Mouse (Mus musculus) adrenal gland, adult 2 months (tissue): ENCODE data around the gene Mia. TPM values are rescaled to one million over a fixed set of nuclear protein-coding genes. Genes with fewer than 3 reads are reported as not detected.

ENCODE experiments used
- DNase-seq: peaks from one replicate; pipeline ENCODE4 v3.0.0; 2021
- microRNA-seq, 2 experiments: library from miRNA; unstranded; fragments of <30 nt; microRNA quantifications; one replicate each; pipeline ENCODE4 v1.2.0; 2021
- polyA plus RNA-seq: library from polyadenylated mRNA; depleted of rRNA; stranded (reverse); fragments of >200 nt; gene quantifications from 2 replicates; pipeline ENCODE4 v1.2.3, GENCODE M21; 2012; rRNA removed
- total RNA-seq, 2 experiments: library from RNA; stranded (reverse); gene quantifications; 2 replicates each; pipeline ENCODE4 v1.2.3; 2021

The Mia gene
- total and polyA plus RNA-seq, 3 experiments = not detected

DNA sequence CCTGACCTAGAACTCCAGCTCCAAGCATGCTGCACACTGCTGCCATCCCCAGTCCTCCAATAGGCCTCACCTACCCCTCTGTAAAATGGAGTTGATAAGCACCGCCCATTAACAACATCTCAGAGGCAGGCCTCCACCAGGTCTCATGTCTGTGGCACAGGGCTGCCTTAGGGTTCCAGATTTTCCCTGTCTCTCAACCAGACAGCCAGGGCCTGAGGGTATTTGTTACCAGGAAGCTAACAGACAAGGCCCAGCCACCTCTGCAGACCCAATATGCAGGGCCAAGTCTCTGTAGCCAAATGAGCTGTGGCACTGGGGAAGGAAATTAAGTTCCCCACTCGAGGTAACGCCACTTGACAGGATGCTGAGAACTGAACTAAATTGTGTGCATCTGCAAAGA is 20.0 kb downstream of the Mia start:
- DNase-seq = no peak

DNA sequence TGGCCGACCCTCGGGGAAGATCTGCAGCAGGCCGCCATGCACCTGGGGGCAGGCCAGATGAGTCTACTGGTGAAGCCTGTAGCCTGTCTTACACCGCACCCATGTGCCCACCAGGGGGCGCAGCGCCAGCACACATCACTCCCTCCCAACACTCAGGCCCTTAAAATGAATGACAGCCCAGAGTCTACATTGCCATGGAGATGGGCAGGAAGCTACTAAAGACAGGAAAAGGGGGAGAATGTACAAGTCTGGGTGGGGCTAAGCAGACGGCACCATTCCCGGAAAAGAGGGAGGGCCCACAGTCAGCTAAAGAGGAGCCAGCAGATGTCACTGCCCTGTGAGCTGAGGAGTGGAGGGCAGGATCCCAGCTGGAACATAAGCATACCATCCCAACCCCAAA is 21.1 kb downstream of the Mia start:
- DNase-seq = peak; percentile 87

DNA sequence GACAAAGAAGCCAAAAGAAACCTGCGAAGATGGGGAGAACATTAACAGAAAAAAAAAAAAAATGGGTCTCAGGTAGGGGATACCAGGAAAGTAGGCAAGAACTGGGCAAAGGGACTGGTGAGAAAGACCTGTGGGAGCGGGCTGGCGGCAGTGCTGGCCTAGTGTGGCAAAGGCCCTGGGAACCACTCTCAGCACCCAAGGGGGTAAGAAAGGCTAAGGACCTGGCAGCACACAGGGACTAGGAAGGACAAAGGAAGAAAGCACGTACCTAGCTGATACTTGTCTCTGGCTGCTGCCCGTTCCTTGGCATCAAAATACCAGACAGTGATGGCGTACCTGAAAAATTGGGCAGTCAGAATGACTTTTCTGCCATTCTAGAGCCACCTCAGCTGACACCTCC is 21.7 kb downstream of the Mia start:
- no peak for DNase-seq

DNA sequence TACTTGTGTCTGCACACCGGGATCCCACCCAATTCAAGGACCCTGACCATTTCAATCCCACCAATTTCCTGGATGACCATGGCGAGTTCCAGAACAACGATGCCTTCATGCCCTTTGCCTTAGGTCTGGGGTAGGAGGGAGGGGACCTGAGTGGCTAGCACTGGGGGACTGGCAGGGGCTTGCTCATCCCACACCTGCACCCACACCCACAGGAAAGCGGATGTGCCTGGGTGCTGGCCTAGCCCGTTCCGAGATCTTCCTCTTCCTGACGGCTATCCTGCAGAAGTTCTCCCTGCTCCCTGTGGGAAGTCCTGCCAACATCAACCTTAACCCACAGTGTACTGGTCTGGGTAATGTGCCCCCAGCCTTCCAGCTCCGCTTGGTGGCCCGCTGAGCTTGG is 22.8 kb downstream of the Mia start:
- no peak for DNase-seq

DNA sequence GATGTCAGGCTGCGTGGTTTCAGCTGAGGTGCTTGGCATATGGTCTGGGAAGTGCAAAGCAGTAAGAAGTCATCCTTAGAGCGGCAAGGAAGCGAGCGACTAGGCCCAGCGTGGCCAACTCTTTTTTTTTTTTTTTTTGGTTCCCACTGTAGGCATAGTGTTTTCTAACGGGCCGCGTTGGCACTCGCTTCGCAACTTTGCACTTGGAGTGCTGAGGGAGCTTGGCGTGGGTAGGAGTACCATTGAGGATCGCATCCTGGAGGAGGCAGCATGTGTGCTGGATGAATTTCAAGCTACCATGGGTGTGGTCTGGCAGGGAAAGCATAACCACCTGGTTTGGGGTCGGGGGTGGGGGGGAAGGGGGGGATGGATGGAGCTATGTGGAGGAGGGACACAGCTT is 25.0 kb downstream of the Mia start:
- DNase-seq = no peak

DNA sequence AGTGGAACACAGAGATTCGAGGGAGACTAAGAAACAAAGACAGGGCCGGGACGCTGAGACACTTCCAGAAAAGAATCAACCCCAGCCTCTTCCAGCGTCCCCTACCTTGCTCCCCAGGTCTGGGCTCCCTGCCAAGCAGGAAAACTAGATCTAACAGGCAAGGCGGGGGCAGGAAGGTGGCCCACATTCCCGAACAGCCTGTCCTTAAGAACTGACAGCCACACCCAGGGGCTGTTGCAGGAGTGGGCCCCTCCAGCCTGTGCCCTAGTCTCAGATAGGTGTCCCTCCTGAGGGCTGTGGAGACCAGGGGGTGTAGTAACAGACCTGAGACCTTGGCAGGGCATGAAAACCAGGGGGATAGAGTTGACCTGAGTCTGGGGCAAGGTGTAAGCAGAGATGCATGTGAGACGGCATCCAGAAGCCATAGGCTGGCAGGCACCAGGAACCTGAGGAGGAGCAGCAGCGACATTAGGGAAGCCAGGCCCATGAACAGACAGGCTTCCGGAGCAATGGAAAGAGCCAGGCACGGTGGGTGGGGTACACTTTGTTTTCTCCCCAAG is 27.7 kb downstream of the Mia start, which contains the start of gene Cyp2t4:
Gene Cyp2t4 (plus strand): TSS at position 510 of the 560 bp plus-strand sequence.
- DNase-seq = no peak

DNA sequence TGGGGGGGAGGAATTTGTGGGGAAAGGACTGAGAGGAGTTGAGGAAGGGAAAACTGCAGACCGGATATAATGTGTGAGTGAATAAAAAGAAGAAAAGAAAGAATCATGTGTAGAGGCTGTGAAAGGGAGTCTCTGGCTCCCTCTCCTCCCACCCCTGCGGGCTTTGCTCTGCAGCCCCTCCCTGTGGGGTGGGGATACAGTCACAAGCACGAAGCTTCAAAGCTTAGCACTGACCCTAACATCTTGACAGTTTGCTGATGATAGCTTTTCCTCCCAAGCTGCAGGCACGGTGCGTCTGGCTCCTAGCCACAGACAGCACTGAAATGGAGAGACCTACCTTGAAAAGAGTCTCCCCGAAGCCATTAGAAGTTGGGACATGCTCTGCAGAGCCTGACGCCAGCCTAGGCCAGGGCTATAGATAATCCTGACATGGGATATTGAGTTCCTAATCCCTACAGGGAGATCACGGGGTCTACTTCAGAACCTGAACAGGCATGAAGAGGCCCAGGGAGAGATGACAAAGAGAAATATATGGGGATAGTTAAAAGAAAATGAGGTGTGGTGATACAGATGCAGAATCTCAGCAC is 44.5 kb downstream of the Mia start:
- no peak for DNase-seq

DNA sequence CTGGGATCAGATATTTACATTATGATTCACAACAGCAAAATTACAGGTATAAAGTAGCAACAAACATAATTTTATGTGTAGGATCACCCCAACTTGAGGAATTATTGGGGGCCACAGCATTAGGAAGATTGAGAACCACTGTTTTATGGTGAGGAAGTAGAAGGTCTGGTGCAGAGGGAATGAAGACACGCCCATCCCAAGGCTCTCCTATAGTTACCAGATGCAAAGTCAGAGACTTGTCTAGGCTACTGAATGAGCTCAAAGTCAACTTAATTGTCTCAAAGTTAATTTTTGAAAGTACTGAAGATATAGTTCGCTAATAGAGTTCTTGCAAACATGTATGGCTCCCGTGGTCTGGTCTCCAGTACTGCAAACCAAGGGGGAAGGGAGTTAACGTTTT is 47.2 kb downstream of the Mia start:
- DNase-seq = no peak

DNA sequence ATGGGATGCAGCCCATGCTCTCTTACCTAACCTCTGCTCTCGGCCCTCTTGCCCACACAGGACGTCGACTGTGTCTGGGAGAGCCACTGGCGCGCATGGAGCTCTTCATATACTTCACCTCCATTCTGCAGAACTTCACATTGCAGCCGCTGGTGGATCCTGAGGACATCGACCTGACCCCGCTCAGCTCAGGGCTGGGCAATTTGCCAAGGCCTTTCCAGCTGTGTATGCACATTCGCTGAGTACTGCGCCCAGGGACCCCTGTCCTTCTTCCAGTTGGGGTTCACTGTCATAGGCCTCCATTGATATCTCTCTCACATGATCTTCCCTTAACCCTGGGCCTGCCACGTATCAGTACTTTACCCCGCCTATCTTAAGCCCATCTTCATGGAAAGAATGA is 47.8 kb downstream of the Mia start:
- DNase-seq = no peak

DNA sequence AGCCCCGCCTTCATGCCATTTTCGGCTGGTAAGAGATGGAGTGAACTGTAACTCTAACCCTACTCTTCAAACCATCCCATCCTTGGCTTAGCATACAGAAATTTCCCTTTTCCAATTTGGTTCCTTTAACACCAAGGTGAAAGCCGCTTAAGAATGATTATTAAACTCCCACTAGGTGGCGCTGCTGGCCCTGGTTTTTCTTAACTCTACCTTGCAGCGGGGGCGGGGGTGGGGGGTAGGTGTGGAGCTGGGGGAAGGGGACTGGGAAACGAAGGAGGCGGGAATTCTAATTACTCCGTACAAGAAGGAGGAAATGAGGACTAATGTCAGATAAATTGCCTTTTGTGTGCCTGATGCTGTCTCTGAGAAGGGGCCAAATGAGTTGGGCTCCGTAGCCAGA is 48.4 kb downstream of the Mia start:
- DNase-seq = peak; percentile 56

DNA sequence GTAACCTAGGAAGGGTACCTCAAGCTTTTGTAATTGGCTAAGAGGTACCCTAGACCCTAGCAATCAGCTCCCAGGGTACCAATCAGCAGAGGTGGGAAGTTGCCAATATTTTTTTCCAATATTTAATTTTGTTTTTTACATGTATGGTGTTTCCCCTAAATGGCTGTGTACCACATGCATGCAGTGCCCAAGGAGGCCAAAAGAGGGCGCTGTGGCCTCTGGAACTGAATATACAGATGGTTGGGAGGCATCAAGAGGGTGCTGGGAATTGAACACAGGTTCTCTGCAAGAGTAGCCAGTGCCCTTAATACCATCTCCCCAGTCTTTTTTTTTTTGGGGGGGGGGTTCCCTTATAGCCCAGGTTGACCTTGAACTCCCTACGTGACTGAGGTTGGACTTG is 49.6 kb downstream of the Mia start:
- DNase-seq = no peak

DNA sequence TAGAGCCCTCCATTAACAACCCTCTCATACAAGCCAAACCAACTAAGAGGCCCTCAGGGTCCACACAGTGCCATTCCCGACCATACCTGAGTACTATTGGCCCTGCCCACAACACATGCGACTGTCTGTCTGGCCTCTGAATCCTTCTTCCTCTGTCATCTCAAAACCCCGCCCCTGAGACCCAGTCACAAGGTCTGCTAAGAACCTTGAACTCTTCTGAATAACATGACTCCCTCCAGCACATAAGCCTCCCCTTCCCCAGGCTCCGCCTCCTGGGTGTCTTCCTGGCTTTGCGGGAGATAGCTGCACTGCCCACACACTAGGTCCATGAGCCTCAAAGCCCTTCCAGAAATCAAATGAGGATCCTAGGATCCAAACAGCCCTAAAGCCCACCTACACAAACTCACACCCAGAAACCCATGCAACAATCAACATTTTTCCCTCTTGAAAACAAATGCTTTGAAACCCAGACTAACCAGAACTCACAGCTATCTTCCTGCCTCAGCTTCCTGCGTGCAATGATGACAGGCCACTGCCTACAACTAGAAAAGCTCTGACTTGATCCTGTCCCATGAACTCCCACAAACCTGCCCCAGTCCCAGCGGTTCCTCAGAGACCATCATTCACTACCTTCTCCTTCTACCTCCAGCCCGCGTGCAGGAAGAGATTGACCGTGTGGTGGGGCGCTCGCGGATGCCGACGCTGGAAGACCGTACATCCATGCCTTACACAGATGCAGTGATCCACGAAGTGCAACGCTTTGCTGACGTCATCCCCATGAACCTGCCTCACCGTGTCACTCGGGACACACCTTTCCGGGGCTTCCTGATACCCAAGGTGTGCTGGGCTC is 50.2 kb downstream of the Mia start:
- DNase-seq = peak; percentile 55

DNA sequence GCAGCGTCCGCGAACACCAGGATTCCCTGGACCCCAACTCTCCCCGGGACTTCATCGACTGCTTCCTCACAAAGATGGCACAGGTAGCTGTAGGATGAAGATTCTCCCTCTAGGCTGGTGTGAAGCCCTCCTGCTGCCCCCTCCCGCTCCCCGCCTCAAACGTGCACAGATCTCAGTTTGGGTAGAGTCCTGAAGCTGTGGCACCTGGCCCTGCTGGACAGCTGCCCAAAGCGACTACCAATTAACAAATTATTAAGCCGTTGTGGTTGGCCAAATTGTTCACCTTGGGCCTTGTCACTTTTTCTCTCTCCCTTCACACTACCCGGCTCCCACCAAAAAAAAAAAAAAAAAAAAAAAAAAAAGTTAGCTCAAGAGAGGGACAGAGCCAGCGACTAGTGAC is 51.1 kb downstream of the Mia start:
- DNase-seq = no peak

Small RNA genes lying within 50 kb of the gene (microRNA-seq; reads per million reads assigned to microRNA genes)
- gene Mir1191 = 0 to 0.44 reads per million in 2 experiments
- 0 to 0.88 reads per million in 2 experiments for gene Mir3101

Other genes starting within 250 kb of the Mia start
- gene Cyp2a22, start 241.8 kb downstream of the Mia start, total RNA-seq = not detected
- not detected in 2 replicates for gene Cyp2a22, start 241.8 kb downstream of the Mia start, polyA plus RNA-seq
- gene Cyp2a12, start 152.1 kb downstream of the Mia start, total RNA-seq = 1 to 10 TPM in 1 of 2 experiments, under 1 TPM in 1; 0.17 to 4.6 TPM
- gene Cyp2a12, start 152.1 kb downstream of the Mia start, polyA plus RNA-seq = 0.06 TPM in 1 of 2 replicates, not detected in the other
- 100 to 1,000 TPM in 1 of 2 experiments, 1 to 10 TPM in 1; 2.1 to 993 TPM for gene Cyp2f2, start 61.2 kb downstream of the Mia start, total RNA-seq
- gene Cyp2f2, start 61.2 kb downstream of the Mia start, polyA plus RNA-seq = 363 and 752 TPM in 2 replicates
- gene Cyp2t4, start 27.4 kb downstream of the Mia start, total RNA-seq = not detected
- not detected in 2 replicates for gene Cyp2t4, start 27.4 kb downstream of the Mia start, polyA plus RNA-seq
- 100 to 1,000 TPM in 1 of 2 experiments, 10 to 100 TPM in 1; 85.6 to 101 TPM for gene Egln2, start 14.4 kb downstream of the Mia start, total RNA-seq
- 142 and 144 TPM in 2 replicates for gene Egln2, start 14.4 kb downstream of the Mia start, polyA plus RNA-seq
- gene Rab4b, start 2.3 kb downstream of the Mia start, total RNA-seq = 10 to 100 TPM; 53.2 to 60.9 TPM
- 86.9 and 97.4 TPM in 2 replicates for gene Rab4b, start 2.3 kb downstream of the Mia start, polyA plus RNA-seq
- not detected for gene Gm21983, start 71 bp downstream of the Mia start, total RNA-seq
- gene Gm21983, start 71 bp downstream of the Mia start, polyA plus RNA-seq = 0.10 TPM in 1 of 2 replicates, not detected in the other
- 10 to 100 TPM; 21.6 to 24.9 TPM for gene BC024978, start 14.6 kb upstream of the Mia start, total RNA-seq
- 24.9 and 25.2 TPM in 2 replicates for gene BC024978, start 14.6 kb upstream of the Mia start, polyA plus RNA-seq
- 10 to 100 TPM; 72.5 to 93.0 TPM for gene Snrpa, start 15.1 kb upstream of the Mia start, total RNA-seq
- gene Snrpa, start 15.1 kb upstream of the Mia start, polyA plus RNA-seq = 223 and 231 TPM in 2 replicates
- gene Itpkc, start 47.5 kb upstream of the Mia start, total RNA-seq = 10 to 100 TPM; 12.7 to 15.5 TPM
- 10.1 and 10.6 TPM in 2 replicates for gene Itpkc, start 47.5 kb upstream of the Mia start, polyA plus RNA-seq
- 10 to 100 TPM; 49.7 to 64.4 TPM for gene Coq8b, start 51.9 kb upstream of the Mia start, total RNA-seq
- gene Coq8b, start 51.9 kb upstream of the Mia start, polyA plus RNA-seq = 175 and 219 TPM in 2 replicates
- gene Numbl, start 77.3 kb upstream of the Mia start, total RNA-seq = 10 to 100 TPM in 1 of 2 experiments, 1 to 10 TPM in 1; 5.2 to 13.3 TPM
- 37.2 and 48.0 TPM in 2 replicates for gene Numbl, start 77.3 kb upstream of the Mia start, polyA plus RNA-seq
- gene Ltbp4, start 156.5 kb upstream of the Mia start, total RNA-seq = 10 to 100 TPM; 70.3 to 94.7 TPM
- 253 and 263 TPM in 2 replicates for gene Ltbp4, start 156.5 kb upstream of the Mia start, polyA plus RNA-seq
- gene Shkbp1, start 174.9 kb upstream of the Mia start, total RNA-seq = 10 to 100 TPM; 11.3 to 22.5 TPM
- gene Shkbp1, start 174.9 kb upstream of the Mia start, polyA plus RNA-seq = 60.8 and 74.5 TPM in 2 replicates
- gene Gm20479, start 176.3 kb upstream of the Mia start, total RNA-seq = 1 to 10 TPM in 1 of 2 experiments, not detected in 1; 6.3 TPM
- gene Gm20479, start 176.3 kb upstream of the Mia start, polyA plus RNA-seq = 0.28 TPM in 2 replicates